Mouse (Mus musculus): ENCODE data around the gene Ror2.

Gene Ror2

GRCm38 (mm10) chr13:53130567-53130966 is 155.4 kb downstream of the Ror2 start:
- no peak for DNase-seq (ENCODE audit: low spot score in 2 of 2)

- no peak for DNase-seq (ENCODE audit: low spot score in 2 of 2)
Measured at GRCm38 (mm10) chr13:53130032-53130431, 155.9 kb downstream of the Ror2 start.

GRCm38 (mm10) chr13:53125627-53126026 is 160.3 kb downstream of the Ror2 start:
- no peak for DNase-seq (ENCODE audit: low spot score in 2 of 2)

- no peak for DNase-seq (ENCODE audit: low spot score in 2 of 2)
Measured at GRCm38 (mm10) chr13:53122085-53122484, 163.8 kb downstream of the Ror2 start.

DNA sequence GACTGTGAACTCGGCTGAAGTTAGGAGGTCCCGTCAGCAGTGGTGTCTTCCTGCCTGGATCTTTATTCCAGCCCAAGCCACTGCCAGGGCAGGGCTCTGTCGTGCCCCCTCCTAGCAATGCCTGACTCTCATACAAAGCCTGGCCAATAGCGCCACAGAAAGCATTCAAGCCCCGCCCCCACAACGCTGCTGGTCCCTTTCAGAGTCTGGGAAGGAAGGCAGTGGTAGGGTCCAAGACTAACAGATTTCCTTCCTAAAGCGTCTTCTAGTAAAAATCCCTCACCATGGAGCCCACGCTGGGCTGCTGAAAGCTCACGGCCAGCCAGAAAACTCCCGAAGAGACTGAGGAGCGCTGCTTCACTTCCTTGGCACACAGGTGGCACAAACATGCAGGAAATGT is 165.0 kb downstream of the Ror2 start:
- DNase-seq (ENCODE audit: low spot score in 2 of 2) = peak; percentile 74 to 77

DNA sequence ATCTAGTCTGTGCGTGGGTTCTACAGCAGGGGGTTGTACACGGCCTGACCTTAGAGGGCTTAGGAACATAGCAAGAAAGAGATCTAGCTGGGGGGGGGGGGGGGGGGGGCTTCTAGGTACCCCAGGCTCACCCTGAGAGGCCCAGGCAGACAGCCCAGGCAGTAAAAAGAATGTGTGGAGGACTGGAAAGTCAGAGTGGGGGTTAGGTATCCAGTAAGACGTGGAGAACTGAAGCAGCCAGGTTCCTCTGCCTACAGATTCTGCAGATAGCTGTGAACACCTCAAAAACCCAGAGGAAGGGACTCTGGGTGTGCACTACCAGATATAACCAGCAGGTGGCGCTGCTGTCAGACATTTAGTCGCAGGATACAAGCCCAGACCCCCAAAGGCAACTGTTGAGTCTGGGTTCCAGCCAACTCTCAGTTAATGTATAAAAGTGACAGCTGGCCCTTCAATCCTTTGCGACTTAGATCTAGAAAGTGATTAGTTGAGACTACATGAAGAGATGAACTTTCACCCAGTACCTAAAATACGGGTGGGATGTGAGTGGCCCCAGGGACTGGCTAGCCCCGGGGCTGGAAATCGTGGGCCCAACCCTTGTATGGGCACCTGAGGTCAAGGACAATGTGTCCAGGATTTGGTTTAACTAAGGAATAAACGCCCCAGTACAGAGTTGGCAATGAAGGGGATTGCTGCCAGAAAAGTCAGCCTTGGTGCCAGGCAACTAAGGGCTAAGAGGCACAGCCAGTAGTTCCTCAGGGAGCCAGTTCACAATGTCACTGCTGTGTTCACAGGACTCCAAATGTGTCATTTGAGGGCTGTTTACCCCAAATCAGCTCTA is 166.1 kb downstream of the Ror2 start:
- DNase-seq (ENCODE audit: low spot score in 2 of 2) = peak; percentile 92 to 94

- DNase-seq (ENCODE audit: low spot score in 2 of 2) = no peak
Measured at GRCm38 (mm10) chr13:53118398-53118797, 167.5 kb downstream of the Ror2 start.

- DNase-seq (ENCODE audit: low spot score in 2 of 2) = no peak
Measured at GRCm38 (mm10) chr13:53117921-53118320, 168.0 kb downstream of the Ror2 start.

DNA sequence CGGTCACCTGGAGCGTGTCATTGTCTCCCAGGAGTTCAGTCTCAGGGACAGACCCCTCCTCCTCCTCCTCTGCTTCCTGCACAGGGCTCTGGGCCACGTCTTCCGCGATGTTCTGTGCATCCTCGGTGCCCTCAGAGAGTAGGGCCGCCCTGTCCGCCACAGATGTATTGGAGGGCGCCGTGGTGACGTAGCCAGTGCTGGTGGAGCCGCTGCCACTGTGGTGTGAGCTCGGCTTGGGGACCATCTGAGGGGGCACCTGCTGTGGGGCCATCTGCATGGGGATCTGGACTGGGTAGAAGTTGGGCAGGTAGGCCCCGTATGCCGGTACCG is 175.7 kb downstream of the Ror2 start:
- no peak for DNase-seq (ENCODE audit: low spot score in 2 of 2)

DNA sequence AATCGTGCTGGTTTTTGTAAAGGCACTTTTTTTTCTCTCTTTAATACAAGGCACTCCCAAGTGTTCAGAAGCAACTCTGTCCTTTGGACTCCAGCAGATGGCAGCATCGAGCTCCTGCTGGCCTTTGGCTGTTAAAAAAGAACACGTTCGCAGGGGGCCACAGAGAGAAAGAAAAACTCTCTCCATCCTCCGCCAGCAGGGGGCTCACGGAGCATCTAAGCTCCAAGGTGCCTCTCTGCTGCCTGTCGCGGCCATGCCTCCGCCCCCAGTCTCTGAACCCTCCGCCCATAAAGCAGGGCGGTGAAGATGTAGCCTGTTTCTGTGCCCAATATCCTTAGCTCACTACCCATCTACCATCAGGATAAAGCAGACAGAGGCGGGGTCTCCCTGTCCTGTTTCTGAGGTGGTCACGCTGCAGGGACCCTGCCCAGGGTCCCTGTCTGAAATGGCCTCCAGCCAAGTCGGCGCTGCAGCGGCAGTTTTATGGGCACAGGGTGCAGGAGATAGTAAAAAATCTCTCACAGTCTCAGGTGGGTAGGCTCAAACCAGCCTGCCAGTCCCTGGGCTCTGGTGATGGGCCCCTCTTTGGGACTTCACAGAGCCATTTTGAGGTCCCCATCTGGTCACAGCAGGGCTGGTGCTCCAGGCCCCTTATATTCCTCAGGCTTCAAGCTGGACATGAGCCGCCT is 176.2 kb downstream of the Ror2 start:
- peak; percentile 95 to 96 for DNase-seq (ENCODE audit: low spot score in 2 of 2)

GRCm38 (mm10) chr13:53106676-53107075 is 179.2 kb downstream of the Ror2 start:
- DNase-seq (ENCODE audit: low spot score in 2 of 2) = no peak

DNA sequence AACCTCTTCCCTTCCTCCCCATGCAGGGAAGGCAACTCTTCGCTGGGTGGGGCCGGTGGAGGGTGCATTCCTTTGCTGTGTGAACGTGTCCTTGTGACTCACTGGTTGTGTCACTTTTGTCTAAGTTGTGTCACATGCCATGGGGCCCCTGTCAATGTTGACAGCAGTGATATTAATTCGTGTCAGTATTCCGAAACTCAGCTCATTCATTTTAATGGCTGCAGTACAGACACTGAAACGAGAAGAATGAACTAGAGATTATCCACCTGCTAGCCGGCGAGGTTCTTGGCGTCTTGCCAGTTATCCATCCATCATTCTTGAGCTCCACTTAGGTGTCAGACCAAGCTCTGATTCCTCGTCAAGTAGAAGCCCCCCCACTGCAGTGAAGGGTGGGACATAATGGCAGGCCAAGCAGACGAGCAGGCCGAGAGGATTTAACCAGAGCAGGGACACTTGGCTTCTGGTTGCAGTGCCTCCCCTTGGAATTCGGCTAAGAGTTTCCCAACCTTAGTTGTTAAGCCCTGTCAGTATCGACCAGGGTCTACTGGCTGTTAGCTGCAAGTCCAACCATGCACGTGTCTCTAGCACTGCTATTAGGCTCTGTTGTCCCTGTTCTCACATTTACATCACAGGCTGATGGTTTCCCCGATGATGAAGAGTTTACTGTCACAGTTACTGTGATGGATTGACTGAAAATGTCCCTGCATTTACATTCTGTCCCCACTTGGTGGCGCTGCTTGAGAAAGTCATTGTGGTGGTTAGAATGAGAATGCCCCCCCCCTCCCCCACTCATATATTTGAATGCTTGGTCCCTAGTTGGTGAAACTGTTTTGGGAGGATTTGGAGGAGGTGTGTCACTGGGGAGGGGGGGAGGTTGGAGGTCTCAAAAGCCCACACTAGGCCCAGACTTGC is 185.9 kb downstream of the Ror2 start:
- DNase-seq (ENCODE audit: low spot score in 2 of 2) = no peak

- peak; percentile 67 to 81 for DNase-seq (ENCODE audit: low spot score in 2 of 2)
Measured at GRCm38 (mm10) chr13:53096615-53097014, 189.3 kb downstream of the Ror2 start.

DNA sequence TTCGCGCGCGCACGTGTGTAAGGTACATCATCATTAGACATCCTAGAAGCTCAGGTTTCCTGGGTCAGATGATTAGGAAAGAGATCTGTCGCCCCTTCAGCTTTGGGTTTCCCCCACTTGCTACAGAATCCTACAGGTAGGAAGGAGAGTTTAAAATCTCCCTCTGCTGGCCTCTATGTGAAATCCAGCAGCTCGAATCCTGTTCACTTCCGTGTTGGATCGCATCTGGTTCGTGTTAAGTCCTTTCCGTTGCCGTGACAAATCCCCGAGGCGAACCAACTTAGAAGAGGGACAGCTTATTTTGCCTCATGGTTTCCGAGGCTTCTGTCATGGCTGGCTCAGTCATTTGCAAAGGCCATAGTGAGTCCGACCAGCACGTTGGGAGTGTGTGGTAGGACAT is 190.7 kb downstream of the Ror2 start:
- no peak for DNase-seq (ENCODE audit: low spot score in 2 of 2)

DNA sequence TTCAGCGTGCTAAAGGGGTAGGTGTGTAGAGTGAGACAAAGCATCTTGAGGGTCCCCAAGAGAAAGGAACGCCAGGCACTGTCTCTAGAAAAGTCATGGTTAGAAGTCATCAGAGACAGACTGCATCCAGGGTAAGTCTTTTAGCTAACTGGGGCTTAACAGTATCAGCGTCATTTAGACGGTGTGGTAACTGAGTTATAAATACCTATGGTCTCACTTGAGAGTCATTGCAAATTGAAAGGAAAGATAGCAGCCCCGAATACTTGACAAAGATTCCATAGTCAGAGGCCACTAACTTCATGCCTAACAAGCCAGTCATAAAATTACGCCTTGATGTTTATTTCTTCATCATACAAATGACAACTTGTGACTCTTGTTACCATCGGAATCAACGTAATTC is 191.3 kb downstream of the Ror2 start:
- DNase-seq (ENCODE audit: low spot score in 2 of 2) = no peak

DNA sequence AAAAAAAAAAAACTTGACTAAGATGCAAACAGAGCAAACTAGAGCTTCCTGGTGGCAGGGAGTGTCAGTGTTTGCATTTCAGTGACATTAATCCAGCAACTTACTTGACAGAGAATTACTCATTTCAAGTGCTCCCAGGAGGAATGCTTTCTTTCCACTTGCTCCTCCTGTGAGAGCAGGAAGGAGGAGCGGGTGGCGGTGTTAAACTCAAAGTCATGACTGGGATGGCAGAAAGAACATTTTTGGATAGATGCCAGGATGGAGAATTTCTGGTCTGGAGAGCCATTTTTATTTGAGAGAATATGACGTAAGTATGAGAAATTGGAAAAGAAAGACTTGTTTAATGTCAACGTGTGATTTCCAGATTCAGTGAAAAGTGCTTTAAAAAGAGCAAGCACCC is 192.5 kb downstream of the Ror2 start:
- DNase-seq (ENCODE audit: low spot score in 2 of 2) = no peak

GRCm38 (mm10) chr13:53086552-53087282 is 199.2 kb downstream of the Ror2 start:
- peak in 1 of 2 experiments; percentile 39 for DNase-seq (ENCODE audit: low spot score in 2 of 2)

- DNase-seq (ENCODE audit: low spot score in 2 of 2) = no peak
Measured at GRCm38 (mm10) chr13:53081846-53082245, 204.1 kb downstream of the Ror2 start.

DNA sequence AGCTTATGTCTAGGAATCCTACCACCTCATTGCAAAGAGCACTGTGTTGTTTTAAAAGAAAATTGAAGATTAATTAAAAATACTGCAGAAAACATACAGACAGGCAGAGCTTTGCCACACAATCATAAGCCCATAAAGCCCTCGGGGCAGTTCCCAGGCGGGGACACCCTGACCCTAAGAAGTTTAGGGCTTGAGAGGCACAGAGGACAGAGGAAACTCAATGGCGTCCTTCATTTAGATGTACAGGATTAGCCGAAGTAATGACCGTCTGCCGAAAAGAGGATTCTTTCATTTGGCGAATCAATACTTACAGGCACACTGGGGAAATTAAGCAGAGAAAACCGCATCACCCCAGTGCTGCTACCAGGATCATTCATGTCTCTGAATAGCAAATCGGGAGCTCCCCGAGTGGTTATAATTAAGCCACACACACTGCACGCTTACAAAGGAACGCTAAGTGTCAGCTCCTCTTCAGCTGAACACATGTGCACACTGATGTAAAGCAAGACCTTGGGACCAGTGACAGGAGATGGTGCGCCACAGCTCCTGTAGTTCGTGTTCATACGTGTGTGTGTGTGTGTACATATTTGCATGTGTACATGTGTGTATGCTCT is 208.1 kb downstream of the Ror2 start:
- DNase-seq (ENCODE audit: low spot score in 2 of 2) = no peak

DNA sequence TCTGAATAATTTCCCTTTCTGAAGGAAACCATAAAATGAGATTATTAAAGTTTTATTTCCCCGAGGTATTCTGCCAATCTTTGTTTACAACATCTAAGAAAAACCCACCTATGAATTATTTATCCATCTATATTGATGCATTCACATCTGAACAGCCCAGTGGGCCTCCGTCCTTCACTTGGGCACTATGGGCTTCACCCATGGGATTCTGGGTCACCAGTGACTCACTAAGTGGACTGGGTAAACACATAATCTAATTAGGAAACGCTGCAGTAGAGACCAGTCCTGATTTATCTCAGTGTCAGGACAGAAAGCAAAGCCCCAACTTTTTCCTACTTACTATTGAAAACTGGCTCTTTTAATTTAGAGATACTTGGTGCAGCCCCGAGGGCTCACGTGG is 210.9 kb downstream of the Ror2 start:
- no peak for DNase-seq (ENCODE audit: low spot score in 2 of 2)

DNA sequence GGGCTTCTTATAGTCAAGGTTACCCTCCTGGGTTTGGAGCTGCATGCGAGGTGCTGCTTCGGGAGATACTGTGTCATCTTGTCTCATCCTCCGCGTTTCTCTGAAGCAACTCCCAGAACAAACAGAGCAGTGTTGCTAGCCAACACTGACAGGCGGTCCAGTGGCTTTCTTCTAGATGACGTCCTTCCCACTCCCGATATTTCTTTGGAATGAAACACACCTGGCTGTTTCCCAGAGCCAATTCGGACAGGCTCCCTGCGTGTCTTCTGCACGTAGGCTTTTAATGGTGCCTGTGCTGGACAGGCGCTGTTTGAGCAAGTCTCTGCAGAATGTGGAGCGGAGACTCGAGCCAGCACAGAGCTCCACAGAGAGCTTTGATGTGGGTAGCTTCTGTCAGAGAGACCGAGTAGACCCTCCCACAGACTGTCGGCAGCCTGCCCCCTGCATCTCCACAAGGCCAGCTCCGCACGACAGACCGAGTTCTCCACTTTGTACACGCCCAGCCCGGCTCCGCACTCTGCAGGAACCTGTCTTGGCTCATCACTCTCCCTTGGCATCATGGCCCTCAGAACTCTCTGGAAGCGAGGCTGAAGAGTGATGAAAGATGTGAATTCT is 216.7 kb downstream of the Ror2 start:
- no peak for DNase-seq (ENCODE audit: low spot score in 2 of 2)

Measured in right cerebral cortex, postnatal 10 days (tissue).